Mouse (Mus musculus): ENCODE measurements around the gene Fuom.
A peak's percentile ranks its signal among the peaks of the same experiment; 100 is the strongest.

The Fuom gene

GRCm38 (mm10) chr7:140098466-140098865, 3.8 kb downstream of the Fuom start:
- DNase-seq = no peak

GRCm38 (mm10) chr7:140096055-140096454, 6.2 kb downstream of the Fuom start:
- DNase-seq = no peak

GRCm38 (mm10) chr7:140095556-140095955, 6.7 kb downstream of the Fuom start:
- DNase-seq = no peak

DNA sequence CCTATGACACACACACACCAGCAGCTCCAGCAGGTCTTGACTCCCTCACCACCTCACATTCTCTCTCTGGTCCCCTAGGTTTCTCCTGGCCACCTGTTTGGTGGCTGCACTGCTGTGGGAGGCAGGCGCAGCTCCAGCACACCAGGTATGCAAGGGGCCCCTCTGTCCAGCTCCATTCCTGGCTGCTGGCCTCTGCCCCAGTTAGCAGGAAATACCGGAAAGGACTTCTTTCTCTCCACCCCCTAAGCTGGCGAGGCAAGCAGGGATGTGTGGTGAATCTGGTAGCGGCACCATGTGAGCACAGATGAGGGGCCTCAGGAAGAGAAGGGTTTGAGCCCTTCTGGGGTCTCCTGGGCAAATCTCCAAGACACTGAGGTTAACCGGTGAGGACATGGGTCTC, 7.3 kb downstream of the Fuom start:
- no peak for DNase-seq

DNA sequence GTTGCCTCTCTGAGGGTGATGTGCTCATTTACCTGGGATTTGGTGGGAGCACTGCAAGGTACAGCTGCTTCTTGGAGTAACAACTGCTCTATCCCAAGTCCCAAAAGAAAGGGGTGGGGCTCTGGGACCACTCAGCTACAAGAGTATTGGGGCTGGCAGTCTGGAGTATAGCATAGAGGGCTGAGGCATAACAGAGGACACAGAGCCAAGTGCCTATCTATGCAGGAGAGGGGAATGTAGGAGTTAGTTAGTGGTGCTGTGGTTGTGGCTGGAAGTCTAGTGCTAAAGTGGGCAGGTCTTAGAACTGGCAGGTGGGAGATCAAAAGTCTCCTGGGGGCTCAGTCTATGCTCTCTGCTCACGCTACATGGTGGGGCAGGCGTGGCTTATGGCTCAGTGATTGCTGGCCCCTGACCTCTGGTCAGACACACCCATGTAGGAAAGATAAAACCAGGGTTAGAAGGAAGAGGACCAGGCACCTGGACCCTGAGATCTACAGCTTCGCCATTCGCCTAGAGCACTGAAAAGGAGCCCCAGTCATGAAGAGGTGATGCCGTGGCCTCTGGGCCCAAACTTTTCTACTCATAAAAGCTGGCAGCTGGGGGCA, 9.2 kb downstream of the Fuom start, which contains the start of gene Prap1:
Gene Prap1, plus strand, starts transcription at position 472 of the 605 bp plus-strand sequence.
- DNase-seq = no peak

DNA sequence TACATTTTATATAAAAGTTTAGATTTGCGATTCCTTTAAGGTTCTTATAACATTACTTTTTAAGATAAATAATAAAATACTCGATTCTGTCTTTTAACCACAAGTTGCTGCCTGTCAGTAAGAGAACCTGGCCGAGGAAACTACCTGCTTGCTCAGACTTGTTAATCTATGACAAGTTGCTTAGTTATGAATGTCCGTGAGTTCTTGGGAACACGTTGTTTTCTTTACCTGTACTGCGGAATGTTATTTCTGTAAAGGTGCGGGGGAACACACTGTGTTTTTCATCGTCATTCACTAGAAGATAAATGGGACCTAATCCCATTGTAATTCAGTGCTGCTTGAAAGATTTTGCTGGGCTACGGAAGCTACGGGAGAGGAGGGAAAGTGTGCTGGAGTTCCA, 11.6 kb downstream of the Fuom start:
- no peak for DNase-seq

GRCm38 (mm10) chr7:140082242-140082678, 20.0 kb downstream of the Fuom start, which contains the start of gene Caly:
Gene Caly (minus strand): TSS chr7:140082548.
- no peak for DNase-seq

- no peak for DNase-seq
These were observed 20.6 kb downstream of the Fuom start for GRCm38 (mm10) chr7:140081408-140082241.

DNA sequence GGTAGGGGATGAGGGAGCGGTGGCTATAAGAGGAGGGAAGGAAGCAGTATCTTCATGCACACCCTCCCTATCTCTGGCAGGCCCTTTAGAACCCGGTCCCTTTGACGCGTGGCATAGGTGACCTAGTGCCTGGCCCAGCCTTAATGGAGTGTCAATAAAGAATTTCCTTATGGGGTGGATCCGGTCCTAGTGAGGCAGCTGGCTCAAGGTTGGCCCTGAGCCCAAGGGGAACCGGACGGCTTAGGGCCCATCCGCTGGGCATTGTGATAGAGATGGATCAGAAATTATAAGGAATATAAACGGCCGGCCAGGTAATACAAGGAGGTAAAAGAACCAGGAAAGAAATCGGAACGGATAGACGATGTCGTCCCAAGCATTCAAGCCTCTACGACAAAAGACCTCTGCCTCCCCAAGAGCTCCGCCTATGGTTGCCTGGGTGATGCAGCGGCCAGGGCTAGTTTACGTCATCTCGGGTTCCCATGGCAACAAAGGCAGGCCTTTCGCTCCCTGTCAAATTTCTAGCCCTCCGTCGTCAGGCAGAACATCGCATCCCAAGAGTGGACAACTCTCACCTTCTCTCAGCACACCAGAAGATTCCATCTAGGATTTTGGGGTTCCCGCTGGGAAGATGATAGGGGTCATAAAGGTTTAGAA, 21.6 kb downstream of the Fuom start:
- peak; percentile 55 for DNase-seq

- peak; percentile 75 for DNase-seq
These were observed 23.5 kb downstream of the Fuom start for GRCm38 (mm10) chr7:140078711-140079110.

DNA sequence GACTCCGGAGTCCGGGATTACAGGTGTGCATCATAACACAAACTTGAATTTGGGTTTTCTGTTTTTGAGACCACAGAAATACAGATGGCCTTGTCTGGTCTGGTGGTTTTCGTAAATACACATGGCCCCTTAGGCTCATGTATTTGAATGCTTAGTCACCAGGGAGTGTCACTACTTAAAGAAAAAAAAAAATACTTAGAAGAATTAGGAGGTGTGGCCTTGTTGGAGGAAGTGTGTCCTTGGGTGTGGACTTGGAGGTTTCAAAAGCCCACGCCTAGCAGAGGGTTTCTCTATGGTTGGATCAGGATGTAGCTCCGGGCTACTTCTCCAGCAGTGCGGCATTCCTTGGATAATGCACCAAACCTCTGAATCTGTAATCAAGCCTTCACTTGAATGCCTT, 24.5 kb downstream of the Fuom start:
- DNase-seq = no peak

GRCm38 (mm10) chr7:140070042-140070711, 32.1 kb downstream of the Fuom start:
- DNase-seq = no peak

GRCm38 (mm10) chr7:140067397-140067796, 34.8 kb downstream of the Fuom start:
- DNase-seq = no peak

DNA sequence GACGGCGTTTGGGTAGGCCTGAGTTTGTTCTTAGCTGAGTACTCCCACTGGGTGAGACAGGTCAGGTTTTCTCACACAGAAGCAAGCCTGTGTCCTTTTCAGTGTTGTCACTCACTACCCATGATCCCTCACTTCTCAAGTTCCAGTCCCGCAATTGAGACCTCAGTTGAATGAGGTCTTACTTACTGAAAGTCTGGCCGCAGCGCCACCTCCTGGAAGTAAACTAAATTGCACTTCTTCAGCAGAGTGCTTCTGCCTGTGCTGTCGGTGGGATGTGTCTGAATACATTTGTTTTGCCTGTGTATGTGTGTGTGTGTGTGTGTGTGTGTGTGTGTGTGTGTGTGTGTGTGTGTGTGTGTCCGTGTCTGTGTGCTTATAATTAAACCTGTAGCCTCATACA, 39.1 kb downstream of the Fuom start:
- peak; percentile 76 for DNase-seq

GRCm38 (mm10) chr7:140062307-140062706, 39.9 kb downstream of the Fuom start:
- peak; percentile 15 for DNase-seq

DNA sequence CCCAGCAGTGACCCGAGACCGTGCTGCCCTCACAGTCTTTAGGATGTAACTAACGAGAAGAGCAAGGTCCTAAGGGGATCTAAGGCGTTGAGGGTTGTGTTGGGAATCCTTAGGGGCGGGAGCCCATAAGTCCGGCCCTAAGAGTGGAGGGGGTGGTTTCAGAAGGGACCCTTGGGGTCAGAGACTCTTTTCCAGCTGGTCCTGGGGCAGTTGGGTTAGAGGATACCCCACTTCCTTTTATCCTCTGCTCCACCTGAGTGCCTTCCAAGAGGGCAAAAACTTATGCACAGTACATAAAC, 40.5 kb downstream of the Fuom start:
- DNase-seq = no peak

DNA sequence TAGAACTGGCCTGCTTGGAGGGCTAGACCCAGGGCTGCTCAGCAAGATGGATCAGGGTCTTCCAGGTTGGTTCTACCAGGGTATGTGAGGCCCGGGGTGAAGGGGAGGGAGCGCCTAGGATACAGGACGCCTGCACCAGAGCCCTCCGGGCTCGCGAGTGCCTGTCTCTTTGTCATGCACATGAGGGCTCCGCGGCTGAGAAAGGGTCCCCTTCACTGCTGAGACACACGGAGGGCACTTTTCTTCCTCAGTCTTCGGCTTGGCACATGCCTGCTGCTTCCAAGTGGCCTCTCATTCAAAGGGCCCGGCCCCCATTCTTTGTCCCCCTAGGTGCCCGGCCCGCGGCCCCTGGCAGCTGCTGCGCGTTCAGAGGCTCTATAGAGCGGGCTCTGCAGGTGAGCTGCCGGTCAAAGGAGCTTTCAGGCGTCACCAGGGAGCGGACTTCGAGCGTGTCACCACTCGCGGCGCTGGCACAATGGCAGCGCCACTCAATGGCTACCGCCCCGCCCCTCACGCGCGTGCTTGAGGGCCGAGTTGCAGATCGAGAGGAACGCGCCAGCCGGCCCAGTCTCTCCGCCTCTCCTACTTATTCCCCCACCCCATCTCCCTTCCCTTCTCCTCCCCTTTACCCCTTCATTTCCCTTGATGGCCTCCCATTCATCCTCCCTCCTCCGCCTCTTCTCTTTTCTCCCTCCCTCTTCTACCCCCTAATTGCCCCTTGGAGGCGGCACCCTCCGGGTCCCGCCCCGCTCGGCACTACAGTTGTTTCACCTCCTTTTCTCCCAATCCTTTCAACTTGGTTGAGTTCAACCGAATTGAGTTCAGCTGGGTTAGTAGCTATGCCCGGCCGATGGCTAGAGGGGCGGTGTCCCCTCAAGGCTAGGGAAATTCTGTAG, 41.1 kb downstream of the Fuom start:
- DNase-seq = peak; percentile 26

DNA sequence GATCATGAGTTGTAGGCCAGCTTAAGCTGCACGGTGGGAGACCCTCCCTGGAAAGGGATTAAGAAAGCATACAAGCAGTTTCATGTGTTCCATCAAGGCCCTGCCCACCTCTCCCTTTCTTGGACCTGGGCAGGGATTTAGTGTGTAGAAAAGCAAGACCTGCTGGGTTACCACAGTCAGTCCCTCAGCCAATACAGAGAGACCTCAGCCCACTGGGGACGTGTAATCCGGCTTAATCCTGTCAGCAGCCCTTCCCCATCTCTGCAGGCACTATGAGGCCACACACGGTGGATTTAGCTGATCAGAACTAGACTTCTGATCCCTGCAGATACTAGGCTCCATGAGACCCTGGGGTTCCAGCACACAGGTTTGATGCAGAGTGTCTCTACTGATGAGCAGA, 42.6 kb downstream of the Fuom start:
- no peak for DNase-seq

DNA sequence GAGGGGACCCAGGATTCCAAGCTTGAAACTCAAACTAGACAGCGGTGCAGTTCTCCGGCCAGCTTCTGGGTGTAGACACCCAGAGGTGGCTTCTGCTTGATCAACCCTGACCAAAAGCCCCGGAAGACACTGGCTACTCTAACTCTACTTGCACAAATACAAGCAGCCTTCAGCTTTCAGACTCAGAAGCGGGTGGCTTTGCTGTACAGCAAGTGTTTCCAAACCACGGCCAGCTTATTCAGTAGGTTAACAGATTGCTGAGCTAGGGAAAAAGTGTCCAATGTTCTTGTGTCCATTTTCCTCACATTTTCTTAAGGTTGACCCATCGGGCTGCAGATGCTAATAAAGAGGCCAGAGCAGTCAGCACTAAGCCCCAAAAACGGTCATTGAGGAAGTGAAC, 43.7 kb downstream of the Fuom start:
- no peak for DNase-seq

GRCm38 (mm10) chr7:140057413-140058407, 44.5 kb downstream of the Fuom start:
- DNase-seq = peak; percentile 21

DNA sequence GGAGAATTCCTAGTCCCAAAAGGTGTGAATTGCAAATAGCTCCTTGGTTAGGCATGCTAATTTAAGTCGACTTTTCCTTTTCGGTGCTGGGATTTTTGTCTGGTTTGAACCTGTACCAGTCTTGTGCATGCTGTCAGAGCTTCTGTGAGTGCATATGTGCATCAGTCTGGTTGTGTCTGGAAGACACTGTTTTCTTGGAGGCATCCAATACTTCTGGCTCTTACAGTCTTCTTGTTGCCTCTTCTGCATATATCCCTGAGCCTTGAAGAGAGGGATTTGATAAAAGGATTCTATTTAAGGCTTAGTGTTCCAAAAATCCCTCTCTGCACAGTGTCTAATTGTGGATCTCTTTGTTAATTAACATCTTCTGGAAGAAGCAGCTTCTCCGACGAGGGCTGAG, 48.1 kb downstream of the Fuom start:
- DNase-seq = no peak
